Mouse (Mus musculus) midbrain, embryonic 11.5 days (tissue): ENCODE data around the gene Pbx2. TPM values are rescaled to one million over a fixed set of nuclear protein-coding genes. Genes with fewer than 3 reads are reported as not detected.

Source experiments
- ATAC-seq: fragments of 200-750 bp; cut with Nextera tagmentation; 2 replicates; pipeline ENCODE4 v1.8.0; 2017; ENCODE audit warnings: moderate TSS enrichment, moderate library complexity; ENCODE audit not compliant: low FRiP score
- DNase-seq: peaks from one replicate; pipeline ENCODE4 v3.0.0; 2015; ENCODE audit warnings: low spot score; ENCODE audit errors: missing footprints
- H3K27ac ChIP-seq: fragments of 300-500 bp; sonication (generic); 2 replicates; pipeline ENCODE4 v1.5.1; 2014; ENCODE audit warnings: low read depth, low read length
- H3K27me3 ChIP-seq: fragments of 300-500 bp; sonication (generic); 2 replicates; pipeline ENCODE4 v1.6.1; 2014; ENCODE audit warnings: mild to moderate bottlenecking, low read length, moderate library complexity, mixed read lengths; ENCODE audit not compliant: control insufficient read depth, insufficient read depth
- H3K36me3 ChIP-seq: fragments of 300-500 bp; sonication (generic); 2 replicates; pipeline ENCODE4 v1.6.1; 2014; ENCODE audit warnings: mild to moderate bottlenecking, low read length, moderate library complexity, mixed read lengths; ENCODE audit not compliant: control insufficient read depth, insufficient read depth
- H3K4me1 ChIP-seq: fragments of 300-500 bp; sonication (generic); 2 replicates; pipeline ENCODE4 v1.6.1; 2014; ENCODE audit warnings: low read length; ENCODE audit not compliant: control insufficient read depth, insufficient read depth
- H3K4me2 ChIP-seq: fragments of 300-500 bp; sonication (generic); 2 replicates; pipeline ENCODE4 v1.6.1; 2014; ENCODE audit warnings: mild to moderate bottlenecking, moderate library complexity
- H3K4me3 ChIP-seq: fragments of 300-500 bp; sonication (generic); 2 replicates; pipeline ENCODE4 v1.5.1; 2014; ENCODE audit warnings: low read depth, low read length
- H3K9ac ChIP-seq: fragments of 300-500 bp; sonication (generic); 2 replicates; pipeline ENCODE4 v1.6.1; 2014; ENCODE audit warnings: low read length
- H3K9me3 ChIP-seq: fragments of 300-500 bp; sonication (generic); 2 replicates; pipeline ENCODE4 v1.6.1; 2016; ENCODE audit warnings: low read length; ENCODE audit not compliant: control insufficient read depth
- WGBS: fragments of 180-500 bp; shearing (Covaris S2); extraction: QIAGEN DNeasy Blood & Tissue Kit; methylation state at CpG from one replicate; pipeline ENCODE4 v1.1.7; 2014; 5-methylcytosine and 5-hydroxymethylcytosine counted together
- polyA plus RNA-seq: library from polyadenylated mRNA; unstranded; fragments of >200 nt; fragmentation: Nextera tagmentation; extraction: Ambion mirVana; gene quantifications from 2 replicates; pipeline ENCODE4 v1.2.1, GENCODE M21; 2014

Gene Pbx2
- polyA plus RNA-seq, 1 experiment from 2014 or later, result 20.1 TPM

- no peaks in the 10 kb centered on the region for H3K27me3 ChIP-seq
- DNase-seq, result no peak
- no peak for ATAC-seq
- 84% methylated on average over 7 of the region's 7 CpGs for WGBS
- H3K9me3 ChIP-seq, result no peaks in the 10 kb centered on the region
- H3K4me3 ChIP-seq, result no peak overlapping the region
- H3K27ac ChIP-seq, result no peak overlapping the region
- H3K4me1 ChIP-seq, result no peaks in the 10 kb centered on the region
- no peaks in the 10 kb centered on the region for H3K36me3 ChIP-seq
- H3K4me2 ChIP-seq, result no peak overlapping the region
- H3K9ac ChIP-seq, result no peak overlapping the region
These were observed 31.9 kb upstream of the Pbx2 start for GRCm38 (mm10) chr17:34559116-34559515.

GRCm38 (mm10) chr17:34559895-34560294 lies 31.2 kb upstream of the Pbx2 start:
- Histone ChIP-seq H3K4me1 (no peaks in the 10 kb centered on the region), H3K4me2 (no peak overlapping the region), H3K36me3 (no peaks in the 10 kb centered on the region), H3K9ac (no peak overlapping the region), H3K27ac (no peak overlapping the region), H3K9me3 (no peaks in the 10 kb centered on the region), H3K27me3 (no peaks in the 10 kb centered on the region), H3K4me3 (no peak overlapping the region)
- DNase-seq (no peak), ATAC-seq (no peak)
- 25% methylated on average over 15 of the region's 15 CpGs for WGBS

GRCm38 (mm10) chr17:34560438-34560837 lies 30.6 kb upstream of the Pbx2 start:
- H3K27me3 ChIP-seq, result no peaks in the 10 kb centered on the region
- ATAC-seq, result no peak
- H3K9me3 ChIP-seq, result no peaks in the 10 kb centered on the region
- H3K36me3 ChIP-seq, result no peaks in the 10 kb centered on the region
- no peak overlapping the region for H3K4me2 ChIP-seq
- no peak for DNase-seq
- no peaks in the 10 kb centered on the region for H3K4me1 ChIP-seq
- no peak overlapping the region for H3K9ac ChIP-seq
- no peak overlapping the region for H3K27ac ChIP-seq
- WGBS, result 88% methylated on average over 6 of the region's 6 CpGs
- no peak overlapping the region for H3K4me3 ChIP-seq

- no peak overlapping the region for H3K9ac ChIP-seq
- WGBS, result 46% methylated on average over 8 of the region's 8 CpGs
- no peaks in the 10 kb centered on the region for H3K36me3 ChIP-seq
- no peak overlapping the region for H3K27ac ChIP-seq
- DNase-seq (no peak), ATAC-seq (no peak)
- H3K9me3 ChIP-seq, result no peaks in the 10 kb centered on the region
- no peaks in the 10 kb centered on the region for H3K4me1 ChIP-seq
- no peak overlapping the region for H3K4me2 ChIP-seq
- H3K4me3 ChIP-seq, result no peak overlapping the region
- H3K27me3 ChIP-seq, result no peaks in the 10 kb centered on the region
These were observed 29.9 kb upstream of the Pbx2 start for GRCm38 (mm10) chr17:34561200-34561599.

- no peaks in the 10 kb centered on the region for H3K4me1 ChIP-seq
- H3K27me3 ChIP-seq, result no peaks in the 10 kb centered on the region
- no peak overlapping the region for H3K4me2 ChIP-seq
- H3K9ac ChIP-seq, result no peak overlapping the region
- H3K9me3 ChIP-seq, result no peaks in the 10 kb centered on the region
- ATAC-seq (no peak), DNase-seq (no peak)
- H3K36me3 ChIP-seq, result no peaks in the 10 kb centered on the region
- H3K27ac ChIP-seq, result no peak overlapping the region
- no peak overlapping the region for H3K4me3 ChIP-seq
- WGBS, result 76% methylated on average over 3 of the region's 3 CpGs
These were observed 28.5 kb upstream of the Pbx2 start for GRCm38 (mm10) chr17:34562595-34562994.

- Histone ChIP-seq H3K36me3 (no peaks in the 10 kb centered on the region), H3K9me3 (no peaks in the 10 kb centered on the region), H3K4me2 (no peak overlapping the region), H3K4me3 (no peak overlapping the region), H3K4me1 (no peaks in the 10 kb centered on the region), H3K27ac (no peak overlapping the region), H3K27me3 (no peaks in the 10 kb centered on the region), H3K9ac (no peak overlapping the region)
- DNase-seq, result no peak
- no peak for ATAC-seq
- 76% methylated on average over 11 of the region's 11 CpGs for WGBS
These were observed 27.7 kb upstream of the Pbx2 start for GRCm38 (mm10) chr17:34563354-34563753.

- Histone ChIP-seq H3K9me3 (no peaks in the 10 kb centered on the region), H3K4me1 (no peaks in the 10 kb centered on the region), H3K27ac (no peak within 1 kb of the TSS), H3K9ac (no peak within 1 kb of the TSS), H3K4me3 (no peak within 1 kb of the TSS), H3K4me2 (no peak within 1 kb of the TSS), H3K36me3 (no peaks in the 10 kb centered on the region), H3K27me3 (no peaks in the 10 kb centered on the region)
- peak; percentile 88 for DNase-seq
- 16% methylated on average over 6 of the region's 6 CpGs for WGBS
- ATAC-seq, result no peak
These were observed 27.1 kb upstream of the Pbx2 start, which contains the start of gene Notch4 for GRCm38 (mm10) chr17:34564003-34564421. Gene Notch4 (plus strand): TSS chr17:34564268.

- Histone ChIP-seq H3K4me1 (no peaks in the 10 kb centered on the region), H3K9me3 (no peaks in the 10 kb centered on the region), H3K36me3 (no peaks in the 10 kb centered on the region), H3K27ac (no peak overlapping the region), H3K27me3 (no peaks in the 10 kb centered on the region), H3K4me2 (no peak overlapping the region), H3K9ac (no peak overlapping the region), H3K4me3 (no peak overlapping the region)
- 48% methylated on average over 3 of the region's 3 CpGs for WGBS
- ATAC-seq, result no peak
- DNase-seq, result no peak
These were observed 26.3 kb upstream of the Pbx2 start for GRCm38 (mm10) chr17:34564796-34565195.

GRCm38 (mm10) chr17:34567311-34567710 lies 23.8 kb upstream of the Pbx2 start:
- H3K27ac ChIP-seq, result no peak overlapping the region
- H3K27me3 ChIP-seq, result no peaks in the 10 kb centered on the region
- no peaks in the 10 kb centered on the region for H3K36me3 ChIP-seq
- no peaks in the 10 kb centered on the region for H3K4me1 ChIP-seq
- ATAC-seq (no peak), DNase-seq (no peak)
- H3K4me3 ChIP-seq, result no peak overlapping the region
- no peaks in the 10 kb centered on the region for H3K9me3 ChIP-seq
- H3K4me2 ChIP-seq, result no peak overlapping the region
- H3K9ac ChIP-seq, result no peak overlapping the region
- WGBS, result 62% methylated on average over 9 of the region's 9 CpGs

GRCm38 (mm10) chr17:34568421-34568820 lies 22.6 kb upstream of the Pbx2 start:
- no peak overlapping the region for H3K4me3 ChIP-seq
- H3K4me2 ChIP-seq, result no peak overlapping the region
- DNase-seq, result no peak
- H3K27ac ChIP-seq, result no peak overlapping the region
- no peaks in the 10 kb centered on the region for H3K27me3 ChIP-seq
- no peaks in the 10 kb centered on the region for H3K4me1 ChIP-seq
- no peaks in the 10 kb centered on the region for H3K9me3 ChIP-seq
- H3K36me3 ChIP-seq, result no peaks in the 10 kb centered on the region
- no peak overlapping the region for H3K9ac ChIP-seq
- WGBS, result 81% methylated on average over 13 of the region's 13 CpGs
- ATAC-seq, result no peak
